Mouse (Mus musculus) neural tube, embryonic 13.5 days (tissue): ENCODE results near the gene Olfr933. TPM values are rescaled to one million over a fixed set of nuclear protein-coding genes. Genes with fewer than 3 reads are reported as not detected.

Experiments used
- ATAC-seq: fragments of 200-750 bp; cut with Nextera tagmentation; 2 replicates; pipeline ENCODE4 v1.8.0; 2017; ENCODE audit warnings: low read depth, mild to moderate bottlenecking, moderate TSS enrichment, moderate library complexity
- H3K27ac ChIP-seq: fragments of 300-500 bp; sonication (generic); replicated peaks from 2 replicates; pipeline ENCODE4 v1.5.1; 2015; ENCODE audit warnings: moderate library complexity, mild to moderate bottlenecking, inconsistent platforms
- H3K27me3 ChIP-seq: fragments of 300-500 bp; sonication (generic); 2 replicates; pipeline ENCODE4 v1.6.1; 2015; ENCODE audit warnings: mild to moderate bottlenecking, inconsistent platforms
- H3K36me3 ChIP-seq: fragments of 300-500 bp; sonication (generic); 2 replicates; pipeline ENCODE4 v1.6.1; 2015; ENCODE audit warnings: mild to moderate bottlenecking, inconsistent platforms
- H3K4me1 ChIP-seq: fragments of 300-500 bp; sonication (generic); replicated peaks from 2 replicates; pipeline ENCODE4 v1.6.1; 2015; ENCODE audit warnings: inconsistent platforms
- H3K4me2 ChIP-seq: fragments of 300-500 bp; sonication (generic); 2 replicates; pipeline ENCODE4 v1.6.1; 2015; ENCODE audit warnings: inconsistent platforms, mild to moderate bottlenecking, moderate library complexity
- H3K4me3 ChIP-seq: fragments of 300-500 bp; sonication (generic); 2 replicates; pipeline ENCODE4 v1.5.1; 2015; ENCODE audit warnings: mild to moderate bottlenecking, inconsistent platforms
- H3K9ac ChIP-seq: fragments of 300-500 bp; sonication (generic); 2 replicates; pipeline ENCODE4 v1.6.1; 2015; ENCODE audit warnings: moderate library complexity, mild to moderate bottlenecking, inconsistent platforms
- H3K9me3 ChIP-seq: fragments of 300-500 bp; sonication (generic); 2 replicates; pipeline ENCODE4 v1.6.1; 2016; ENCODE audit warnings: inconsistent platforms
- WGBS: fragments of 180-500 bp; shearing (Covaris S2); methylation state at CpG from one replicate; pipeline ENCODE4 v1.1.7; 2015; 5-methylcytosine and 5-hydroxymethylcytosine counted together
- polyA plus RNA-seq: library from polyadenylated mRNA; unstranded; fragments of >200 nt; fragmentation: Nextera tagmentation; extraction: Ambion mirVana; gene quantifications from 2 replicates; pipeline ENCODE4 v1.2.1, GENCODE M21; 2015

Gene Olfr933
- not detected in 2 replicates for polyA plus RNA-seq

GRCm38 (mm10) chr9:38972013-38972412, at the start of gene Olfr933:
Gene Olfr933 (plus strand): TSS chr9:38972313.
- Histone ChIP-seq H3K4me2 (no peak within 1 kb of the TSS), H3K4me1 (no peaks in the 10 kb centered on the region), H3K36me3 (no peaks in the 10 kb centered on the region), H3K9ac (no peak within 1 kb of the TSS), H3K27me3 (no peaks in the 10 kb centered on the region), H3K4me3 (no peak within 1 kb of the TSS), H3K9me3 (no peaks in the 10 kb centered on the region), H3K27ac (no peak within 1 kb of the TSS)
- no peak for ATAC-seq
- WGBS: 69% methylated on average over 4 of the region's 4 CpGs

- ATAC-seq: no peak
- Histone ChIP-seq H3K4me1 (no peaks in the 10 kb centered on the region), H3K27ac (no peak within 1 kb of the TSS)
Measured at GRCm38 (mm10) chr9:38929509-38929908, 42.6 kb upstream of the Olfr933 start, which contains the start of gene Olfr930. Gene Olfr930 (plus strand): TSS chr9:38929809.

GRCm38 (mm10) chr9:38953401-38954123, 18.6 kb upstream of the Olfr933 start:
- Histone ChIP-seq H3K9ac (no peak overlapping the region), H3K27me3 (no peaks in the 10 kb centered on the region), H3K4me2 (no peak overlapping the region), H3K27ac (no peak overlapping the region), H3K9me3 (no peaks in the 10 kb centered on the region), H3K36me3 (no peaks in the 10 kb centered on the region), H3K4me3 (no peak overlapping the region), H3K4me1 (no peaks in the 10 kb centered on the region)
- 51% methylated on average over 7 of the region's 7 CpGs for WGBS
- no peak for ATAC-seq

More at GRCm38 (mm10) chr9:38929509-38929908, 42.6 kb upstream of the Olfr933 start, which contains the start of gene Olfr930:
- no peaks in the 10 kb centered on the region for H3K9me3 ChIP-seq
- no peaks in the 10 kb centered on the region for H3K36me3 ChIP-seq
- no peak within 1 kb of the TSS for H3K9ac ChIP-seq
- H3K27me3 ChIP-seq: no peaks in the 10 kb centered on the region
- H3K4me3 ChIP-seq: no peak within 1 kb of the TSS
- H3K4me2 ChIP-seq: no peak within 1 kb of the TSS

GRCm38 (mm10) chr9:38954124-38954416, 18.0 kb upstream of the Olfr933 start:
- H3K9me3 ChIP-seq: no peaks in the 10 kb centered on the region
- H3K4me2 ChIP-seq: no peak overlapping the region
- no peak overlapping the region for H3K9ac ChIP-seq
- no peak overlapping the region for H3K27ac ChIP-seq
- H3K4me1 ChIP-seq: no peaks in the 10 kb centered on the region
- no peak overlapping the region for H3K4me3 ChIP-seq
- no peak for ATAC-seq
- H3K36me3 ChIP-seq: no peaks in the 10 kb centered on the region
- 84% methylated on average over 4 of the region's 4 CpGs for WGBS
- H3K27me3 ChIP-seq: no peaks in the 10 kb centered on the region

GRCm38 (mm10) chr9:38988215-38988614, 16.1 kb downstream of the Olfr933 start, which contains the start of gene Olfr934:
Gene Olfr934 (minus strand): TSS chr9:38988315.
- Histone ChIP-seq H3K4me3 (no peak within 1 kb of the TSS), H3K9ac (no peak within 1 kb of the TSS), H3K36me3 (no peaks in the 10 kb centered on the region), H3K9me3 (no peaks in the 10 kb centered on the region), H3K27ac (no peak within 1 kb of the TSS), H3K4me1 (no peaks in the 10 kb centered on the region), H3K4me2 (no peak within 1 kb of the TSS), H3K27me3 (no peaks in the 10 kb centered on the region)
- ATAC-seq: no peak
- WGBS: 91% methylated on average over 2 of the region's 2 CpGs

- Histone ChIP-seq H3K9me3 (no peaks in the 10 kb centered on the region), H3K27me3 (no peaks in the 10 kb centered on the region), H3K4me2 (no peak within 1 kb of the TSS), H3K9ac (no peak within 1 kb of the TSS), H3K4me1 (no peaks in the 10 kb centered on the region), H3K27ac (no peak within 1 kb of the TSS), H3K4me3 (no peak within 1 kb of the TSS), H3K36me3 (no peaks in the 10 kb centered on the region)
- 88% methylated on average over 2 of the region's 2 CpGs for WGBS
- ATAC-seq: no peak
Measured at GRCm38 (mm10) chr9:38999583-38999982, 27.5 kb downstream of the Olfr933 start, which contains the start of gene Olfr935. Gene Olfr935 (minus strand): TSS chr9:38999683.

GRCm38 (mm10) chr9:39023277-39023676, 51.2 kb downstream of the Olfr933 start, which contains the start of gene Olfr146:
Gene Olfr146 (minus strand): TSS chr9:39023377.
- H3K4me2 ChIP-seq: no peak within 1 kb of the TSS
- H3K4me1 ChIP-seq: no peaks in the 10 kb centered on the region
- no peak within 1 kb of the TSS for H3K4me3 ChIP-seq
- no peak within 1 kb of the TSS for H3K9ac ChIP-seq
- H3K27me3 ChIP-seq: no peaks in the 10 kb centered on the region
- no peaks in the 10 kb centered on the region for H3K36me3 ChIP-seq
- ATAC-seq: no peak
- H3K27ac ChIP-seq: no peak within 1 kb of the TSS
- H3K9me3 ChIP-seq: no peaks in the 10 kb centered on the region
- 85% methylated on average over 1 of the region's 1 CpGs for WGBS

Other genes starting within 250 kb of the Olfr933 start
- gene Olfr920, start 220.0 kb upstream of the Olfr933 start, polyA plus RNA-seq: not detected in 2 replicates
- gene Olfr921, start 199.2 kb upstream of the Olfr933 start, polyA plus RNA-seq: not detected in 2 replicates
- gene Olfr922, start 157.7 kb upstream of the Olfr933 start, polyA plus RNA-seq: not detected in 2 replicates
- not detected in 2 replicates for gene Olfr923, start 145.8 kb upstream of the Olfr933 start, polyA plus RNA-seq
- not detected in 2 replicates for gene Olfr924, start 127.9 kb upstream of the Olfr933 start, polyA plus RNA-seq
- not detected in 2 replicates for gene Olfr26, start 117.3 kb upstream of the Olfr933 start, polyA plus RNA-seq
- not detected in 2 replicates for gene Olfr926, start 95.2 kb upstream of the Olfr933 start, polyA plus RNA-seq
- not detected in 2 replicates for gene Olfr930, start 42.5 kb upstream of the Olfr933 start, polyA plus RNA-seq
- not detected in 2 replicates for gene Olfr934, start 16.0 kb downstream of the Olfr933 start, polyA plus RNA-seq
- gene Olfr935, start 27.4 kb downstream of the Olfr933 start, polyA plus RNA-seq: not detected in 2 replicates
- not detected in 2 replicates for gene Olfr146, start 51.1 kb downstream of the Olfr933 start, polyA plus RNA-seq
- gene Olfr937, start 92.6 kb downstream of the Olfr933 start, polyA plus RNA-seq: not detected in 2 replicates
- not detected in 2 replicates for gene Olfr938, start 106.6 kb downstream of the Olfr933 start, polyA plus RNA-seq
- not detected in 2 replicates for gene Olfr27, start 155.8 kb downstream of the Olfr933 start, polyA plus RNA-seq
- not detected in 2 replicates for gene Olfr943, start 194.0 kb downstream of the Olfr933 start, polyA plus RNA-seq
- gene Olfr944, start 229.6 kb downstream of the Olfr933 start, polyA plus RNA-seq: not detected in 2 replicates